Mouse (Mus musculus) brown adipose tissue, adult 24 weeks (tissue): ENCODE results near the gene Prpsap1. TPM values are rescaled to one million over a fixed set of nuclear protein-coding genes. Genes with fewer than 3 reads are reported as not detected.
"Not testable (repeated sequence)": the region's sequence is repeated elsewhere in the genome, so short reads cannot be mapped to it uniquely, and the experiment has no call there.

Source experiments
- H3K27ac ChIP-seq: fragments of 200-500 bp; replicated peaks from 2 replicates; pipeline ENCODE4 v1.5.1; 2012; ENCODE audit warnings: low read depth, mild to moderate bottlenecking, low read length
- H3K4me1 ChIP-seq: fragments of 200-500 bp; 2 replicates; pipeline ENCODE4 v1.6.1; 2012; ENCODE audit warnings: low read length, mixed read lengths; ENCODE audit not compliant: control insufficient read depth, insufficient read depth, insufficient read length
- H3K4me3 ChIP-seq: fragments of 200-500 bp; 2 replicates; pipeline ENCODE4 v1.5.1; 2012; ENCODE audit warnings: low read depth, mild to moderate bottlenecking, low read length, moderate library complexity; ENCODE audit not compliant: insufficient read depth
- polyA plus RNA-seq: library from polyadenylated mRNA; stranded (reverse); fragments of >200 nt; gene quantifications from 2 replicates; pipeline ENCODE4 v1.2.4, GENCODE M21; 2012; ENCODE audit not compliant: missing spikeins, insufficient read depth, insufficient read length

Prpsap1 gene
- polyA plus RNA-seq, 1 experiment: 19.2 TPM

- no peak overlapping the region for H3K27ac ChIP-seq
- no peak overlapping the region for H3K4me3 ChIP-seq
- H3K4me1 ChIP-seq: no peaks in the 10 kb centered on the region
Measured at GRCm38 (mm10) chr11:116504516-116504915, 10.5 kb upstream of the Prpsap1 start.

GRCm38 (mm10) chr11:116501005-116501746 is 7.2 kb upstream of the Prpsap1 start:
- Histone ChIP-seq H3K4me1 (no peaks in the 10 kb centered on the region), H3K4me3 (no peak overlapping the region), H3K27ac (no peak overlapping the region)

GRCm38 (mm10) chr11:116499018-116499417 is 5.0 kb upstream of the Prpsap1 start:
- H3K27ac ChIP-seq: no peak overlapping the region

GRCm38 (mm10) chr11:116498596-116498995 is 4.6 kb upstream of the Prpsap1 start:
- no peak overlapping the region for H3K27ac ChIP-seq
- no peak overlapping the region for H3K4me3 ChIP-seq
- no peaks in the 10 kb centered on the region for H3K4me1 ChIP-seq

More at GRCm38 (mm10) chr11:116499018-116499417, 5.0 kb upstream of the Prpsap1 start:
- no peaks in the 10 kb centered on the region for H3K4me1 ChIP-seq
- H3K4me3 ChIP-seq: no peak overlapping the region

- no peak overlapping the region for H3K4me3 ChIP-seq
- H3K4me1 ChIP-seq: no peaks in the 10 kb centered on the region
- no peak overlapping the region for H3K27ac ChIP-seq
Measured at GRCm38 (mm10) chr11:116497313-116497712, 3.3 kb upstream of the Prpsap1 start.

- Histone ChIP-seq H3K4me3 (no peak overlapping the region), H3K27ac (peak overlapping the region; percentile 16; the same call in 1 of the 2 replicates), H3K4me1 (no peaks in the 10 kb centered on the region; the same call in 1 of the 2 replicates)
Measured at GRCm38 (mm10) chr11:116494474-116495174, 622 bp upstream of the Prpsap1 start.

GRCm38 (mm10) chr11:116493191-116493590 is 811 bp downstream of the Prpsap1 start:
- Histone ChIP-seq H3K4me1 (peaks cover 3% of the 10 kb centered on the region; the same call in 1 of the 2 replicates), H3K4me3 (no peak overlapping the region), H3K27ac (no peak overlapping the region)

- not testable (repeated sequence) for H3K4me3 ChIP-seq, H3K27ac ChIP-seq, H3K4me1 ChIP-seq
Measured at GRCm38 (mm10) chr11:116492507-116492906, 1.5 kb downstream of the Prpsap1 start.

- Histone ChIP-seq H3K27ac (no peak overlapping the region), H3K4me1 (peaks cover 3% of the 10 kb centered on the region; the same call in 1 of the 2 replicates), H3K4me3 (no peak overlapping the region)
Measured at GRCm38 (mm10) chr11:116491338-116491737, 2.7 kb downstream of the Prpsap1 start.

- peak overlapping the region; percentile 91 for H3K4me3 ChIP-seq
- H3K27ac ChIP-seq: peak overlapping the region; percentile 99
Measured at GRCm38 (mm10) chr11:116490232-116491107, 3.5 kb downstream of the Prpsap1 start.

GRCm38 (mm10) chr11:116489771-116490231 is 4.2 kb downstream of the Prpsap1 start:
- H3K27ac ChIP-seq: no peak overlapping the region
- H3K4me1 ChIP-seq: peaks cover 3% of the 10 kb centered on the region; the same call in 1 of the 2 replicates
- H3K4me3 ChIP-seq: peak overlapping the region; percentile 91

More at GRCm38 (mm10) chr11:116490232-116491107, 3.5 kb downstream of the Prpsap1 start:
- peaks cover 3% of the 10 kb centered on the region; the same call in 1 of the 2 replicates for H3K4me1 ChIP-seq

GRCm38 (mm10) chr11:116488693-116489375 is 5.2 kb downstream of the Prpsap1 start:
- Histone ChIP-seq H3K4me3 (peak overlapping the region; percentile 91), H3K27ac (no peak overlapping the region), H3K4me1 (peaks cover 3% of the 10 kb centered on the region; the same call in 1 of the 2 replicates)

- H3K27ac ChIP-seq: no peak overlapping the region
- peaks cover 3% of the 10 kb centered on the region; the same call in 1 of the 2 replicates for H3K4me1 ChIP-seq
- H3K4me3 ChIP-seq: no peak overlapping the region
Measured at GRCm38 (mm10) chr11:116488207-116488606, 5.8 kb downstream of the Prpsap1 start.

- Histone ChIP-seq H3K4me3 (no peak overlapping the region), H3K27ac (no peak overlapping the region), H3K4me1 (peaks cover 5% of the 10 kb centered on the region)
Measured at GRCm38 (mm10) chr11:116484261-116484660, 9.7 kb downstream of the Prpsap1 start.
